Mouse (Mus musculus) cerebellum, postnatal 4 days (tissue): ENCODE measurements at regions not wholly inside any gene's neighbourhood (a gene's known extent, or its start where the extent isn't known, plus 50 kb on each side); places are given as distances from the start of the nearest gene placed in this dataset.

Experiments
- DNase-seq, 2 experiments: peaks; one replicate each; pipeline ENCODE4 v3.0.0; 2022; ENCODE audit warnings: low spot score in 2 of 2, mixed read lengths in 1 of 2

DNA sequence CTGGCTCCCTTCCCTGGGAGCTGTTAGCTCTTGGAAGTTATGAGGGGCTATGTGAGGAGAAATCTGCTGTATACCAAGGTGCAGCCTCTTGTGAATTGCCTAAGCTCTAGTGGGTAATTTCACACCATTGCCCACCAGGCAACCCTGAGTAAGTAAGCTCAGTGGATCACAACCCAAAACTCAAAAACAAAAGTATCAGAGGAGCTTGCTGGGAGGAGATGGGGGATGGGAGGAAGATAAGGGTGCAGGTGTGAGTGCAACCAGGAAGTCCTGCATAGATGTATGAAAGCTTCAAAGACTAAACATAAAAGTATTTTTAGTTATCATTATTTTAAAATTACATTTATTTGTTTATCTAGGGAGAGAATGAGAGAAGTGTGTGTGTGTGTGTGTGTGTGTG is 50.8 kb upstream of the Ddx18 start:
- DNase-seq: no peak
